Mouse (Mus musculus): ENCODE data around the gene Prpf4.

The Prpf4 gene

GRCm38 (mm10) chr4:62437256-62437778 lies 28.7 kb downstream of the Prpf4 start:
- DNase-seq (ENCODE audit: low spot score in 2 of 2), result no peak

- no peak for DNase-seq (ENCODE audit: low spot score in 2 of 2)
These were observed 29.3 kb downstream of the Prpf4 start for GRCm38 (mm10) chr4:62437871-62438270.

- DNase-seq (ENCODE audit: low spot score in 2 of 2), result no peak
These were observed 31.2 kb downstream of the Prpf4 start for GRCm38 (mm10) chr4:62439793-62440192.

- no peak for DNase-seq (ENCODE audit: low spot score in 2 of 2)
These were observed 31.9 kb downstream of the Prpf4 start for GRCm38 (mm10) chr4:62440544-62440943.

GRCm38 (mm10) chr4:62440986-62441385 lies 32.4 kb downstream of the Prpf4 start:
- DNase-seq (ENCODE audit: low spot score in 2 of 2), result no peak

GRCm38 (mm10) chr4:62454995-62455394 lies 46.4 kb downstream of the Prpf4 start:
- DNase-seq (ENCODE audit: low spot score in 2 of 2), result peak in 1 of 2 experiments; percentile 31

- DNase-seq (ENCODE audit: low spot score in 2 of 2), result no peak
These were observed 50.5 kb downstream of the Prpf4 start for GRCm38 (mm10) chr4:62459081-62459480.

- no peak for DNase-seq (ENCODE audit: low spot score in 2 of 2)
These were observed 51.8 kb downstream of the Prpf4 start for GRCm38 (mm10) chr4:62460348-62460747.

- DNase-seq (ENCODE audit: low spot score in 2 of 2), result no peak
These were observed 54.5 kb downstream of the Prpf4 start for GRCm38 (mm10) chr4:62463124-62463523.

GRCm38 (mm10) chr4:62468158-62468557 lies 59.6 kb downstream of the Prpf4 start:
- no peak for DNase-seq (ENCODE audit: low spot score in 2 of 2)

- peak; percentile 69 to 79 for DNase-seq (ENCODE audit: low spot score in 2 of 2)
These were observed 62.0 kb downstream of the Prpf4 start, which contains the start of gene Wdr31 for GRCm38 (mm10) chr4:62470598-62471051. Gene Wdr31, minus strand, starts transcription at chr4:62470896.

- no peak for DNase-seq (ENCODE audit: low spot score in 2 of 2)
These were observed 63.5 kb downstream of the Prpf4 start for GRCm38 (mm10) chr4:62472071-62472470.

GRCm38 (mm10) chr4:62475131-62475530 lies 66.5 kb downstream of the Prpf4 start:
- DNase-seq (ENCODE audit: low spot score in 2 of 2), result no peak

GRCm38 (mm10) chr4:62475793-62476192 lies 67.2 kb downstream of the Prpf4 start:
- DNase-seq (ENCODE audit: low spot score in 2 of 2), result no peak

Data from spleen, postnatal 14 days (tissue).